In genomic region chr7:67528063-67528811, GRCm38 (mm10) we compare ENCODE assay signal across 9 mouse cellular contexts.
DNase-seq lines count a peak whose midpoint lies in the region; ATAC-seq and TF ChIP-seq lines count a peak whose summit lies in the region.
"Had no signal": no experiment of that assay in that cellular context is flagged by ENCODE, and none has a peak within 500 bp of the region (broad histone marks: within the 10 kb centered on the region; RNA-seq: fewer than 3 reads in every experiment).

No protein-coding gene starts in this region.

- TF ChIP-seq RAD21 in MEL (IDR thresholded peaks at IDR 0.05; ENCODE audit: low read depth, low read length), result no peak

- no peak overlapping the region for H3K4me3 ChIP-seq in MEL (ENCODE audit: control insufficient read depth in 1 of 2, insufficient read depth in 1 of 2, low read depth in 2 of 2, low read length in 2 of 2)
- H3K4me3 ChIP-seq in forebrain, postnatal 0 days (ENCODE audit: low read depth, low read length), result no peak overlapping the region
- no peak overlapping the region for H3K4me3 ChIP-seq in midbrain, postnatal 0 days (ENCODE audit: low read depth, low read length)
- H3K4me3 ChIP-seq: megakaryocyte, embryonic 14.5 days had no signal

- no peak overlapping the region for H3K9ac ChIP-seq in MEL (ENCODE audit: control insufficient read depth, low read depth, low read length, poor library complexity, severe bottlenecking)
- no peak overlapping the region for H3K9ac ChIP-seq in forebrain, postnatal 0 days
- no peak overlapping the region for H3K9ac ChIP-seq in midbrain, postnatal 0 days (replicated peaks; ENCODE audit: low read length, poor library complexity, severe bottlenecking)

- H3K4me2 ChIP-seq in forebrain, postnatal 0 days (ENCODE audit: low read depth), result no peak overlapping the region
- H3K4me2 ChIP-seq in midbrain, postnatal 0 days (ENCODE audit: low read depth, low read length, poor library complexity, severe bottlenecking), result no peak overlapping the region

- H3K79me2 ChIP-seq in MEL (ENCODE audit: control insufficient read depth, insufficient read depth, low read length, poor library complexity), result no peaks in the 10 kb centered on the region

- ATAC-seq in forebrain, postnatal 0 days, result peak; percentile 40
- no peak for ATAC-seq in midbrain, postnatal 0 days (ENCODE audit: low FRiP score)

- peaks cover 4 to 11% of the 10 kb centered on the region in 2 experiments; a peak in 3 of 4 replicates for H3K4me1 ChIP-seq in MEL (ENCODE audit: control insufficient read depth in 1 of 2, insufficient read depth in 2 of 2, low read length in 2 of 2)
- 0 out of 2 replicates have a peak, but pooled peaks cover 4% of the 10 kb centered on the region for H3K4me1 ChIP-seq in forebrain, postnatal 0 days (ENCODE audit: insufficient read depth)
- H3K4me1 ChIP-seq in midbrain, postnatal 0 days (ENCODE audit: insufficient read depth, low read length), result no peaks in the 10 kb centered on the region

- H3K36me3 ChIP-seq in MEL (ENCODE audit: control insufficient read depth in 1 of 2, insufficient read depth in 2 of 2, low read length in 2 of 2), result peaks cover 0 to 3% of the 10 kb centered on the region in 2 experiments; a peak in 1 of 4 replicates
- no peaks in the 10 kb centered on the region for H3K36me3 ChIP-seq in forebrain, postnatal 0 days (ENCODE audit: insufficient read depth)
- 0 out of 2 replicates have a peak, but pooled peaks cover 3% of the 10 kb centered on the region for H3K36me3 ChIP-seq in midbrain, postnatal 0 days (ENCODE audit: insufficient read depth, low read length)

- H3K27ac ChIP-seq in MEL (ENCODE audit: control insufficient read depth, low read depth, low read length), result no peak overlapping the region
- peak overlapping the region; percentile 47; the same call in 1 of the 2 replicates for H3K27ac ChIP-seq in forebrain, postnatal 0 days (ENCODE audit: low read depth, low read length)
- no peak overlapping the region for H3K27ac ChIP-seq in midbrain, postnatal 0 days (ENCODE audit: low read depth, low read length)

- no peak for TF ChIP-seq POLR2A in MEL (IDR thresholded peaks at IDR 0.05; ENCODE audit: control insufficient read depth in 1 of 2, insufficient read depth in 1 of 2, low read depth in 1 of 2, low read length in 2 of 2, poor library complexity in 1 of 2)

- H3K27me3 ChIP-seq in MEL (ENCODE audit: control insufficient read depth in 1 of 2, insufficient read depth in 2 of 2, low read length in 2 of 2), result no peaks in the 10 kb centered on the region
- H3K27me3 ChIP-seq in forebrain, postnatal 0 days (ENCODE audit: insufficient read depth, low read length), result no peaks in the 10 kb centered on the region
- no peaks in the 10 kb centered on the region for H3K27me3 ChIP-seq in midbrain, postnatal 0 days (ENCODE audit: insufficient read depth, low read length)
- H3K27me3 ChIP-seq: megakaryocyte, embryonic 14.5 days had no signal

- 38% methylated on average over 10 of the region's 10 CpGs for WGBS in forebrain, postnatal 0 days
- WGBS in midbrain, postnatal 0 days, result 66% methylated on average over 10 of the region's 10 CpGs

- no peak for TF ChIP-seq CTCF in MEL (IDR thresholded peaks at IDR 0.05 in 2 of 3, conservative IDR thresholded peaks at IDR 0.05 in 1 of 3; ENCODE audit: control insufficient read depth in 1 of 3, insufficient read depth in 1 of 3, low read depth in 2 of 3, low read length in 3 of 3, poor library complexity in 1 of 3, severe bottlenecking in 1 of 3)
- TF ChIP-seq CTCF in forebrain, postnatal 0 days (IDR thresholded peaks at IDR 0.05; ENCODE audit: low read depth), result no peak
- TF ChIP-seq CTCF in midbrain, postnatal 0 days (IDR thresholded peaks at IDR 0.05), result no peak

- H3K9me3 ChIP-seq in MEL (replicated peaks; ENCODE audit: insufficient read depth, low read length), result no peaks in the 10 kb centered on the region
- no peaks in the 10 kb centered on the region for H3K9me3 ChIP-seq in forebrain, postnatal 0 days (ENCODE audit: low read length)
- no peaks in the 10 kb centered on the region for H3K9me3 ChIP-seq in midbrain, postnatal 0 days (ENCODE audit: low read length)
- H3K9me3 ChIP-seq: megakaryocyte, embryonic 14.5 days had no signal

- DNase-seq in MEL (ENCODE audit: low read depth, low spot score), result peak; percentile 66
- DNase-seq in adrenal gland, adult 18-20 months (ENCODE audit: low spot score in 2 of 2), result peak; percentile 19 to 41
- peak; percentile 69 for DNase-seq in forebrain, postnatal 0 days
- DNase-seq in heart, postnatal 4 days, result peak; percentile 67
- peak; percentile 62 for DNase-seq in left cerebral cortex, adult 11 months (ENCODE audit: low spot score)
- DNase-seq in midbrain, postnatal 0 days (ENCODE audit: low spot score), result peak; percentile 58
- no peak for DNase-seq in T-cell, adult 2 months (ENCODE audit: low spot score)
- no peak for DNase-seq in urinary bladder, postnatal 10 days (ENCODE audit: low spot score)

- TF ChIP-seq EP300 in MEL (IDR thresholded peaks at IDR 0.05; ENCODE audit: low read depth in 1 of 2, low read length in 2 of 2), result no peak

TF ChIP-seq in MEL, 35 proteins besides CTCF, POLR2A, EP300 and RAD21:
- no peak for TF ChIP-seq RCOR1 (IDR thresholded peaks at IDR 0.05; ENCODE audit: low read depth, low read length)

Comparison
In these comparisons a context has a peak if more than half of its experiments do, and no peak if none do; other contexts are left out.
1. DNase-seq: peak in MEL (single experiment), adrenal gland, adult 18-20 months (2 of 2), forebrain, postnatal 0 days (single experiment), heart, postnatal 4 days (single experiment), left cerebral cortex, adult 11 months (single experiment) and midbrain, postnatal 0 days (single experiment); none in T-cell, adult 2 months (single experiment) and urinary bladder, postnatal 10 days (single experiment).